Mouse (Mus musculus) adrenal gland, adult 2 months (tissue): ENCODE measurements around the gene 1600002K03Rik. TPM values are rescaled to one million over a fixed set of nuclear protein-coding genes. Genes with fewer than 3 reads are reported as not detected.

Source experiments
- polyA plus RNA-seq: library from polyadenylated mRNA; depleted of rRNA; stranded (reverse); fragments of >200 nt; gene quantifications from 2 replicates; pipeline ENCODE4 v1.2.3, GENCODE M21; 2012; rRNA removed
- total RNA-seq, 2 experiments: library from RNA; stranded (reverse); gene quantifications; 2 replicates each; pipeline ENCODE4 v1.2.3; 2021

The 1600002K03Rik gene
- total and polyA plus RNA-seq, 3 experiments, result 14.0 to 25.9 (median 21.7) TPM

Other genes starting within 250 kb of the 1600002K03Rik start
- gene Arid3a, start 245.9 kb upstream of the 1600002K03Rik start, total RNA-seq, result 1 to 10 TPM; 4.6 to 6.5 TPM
- 5.9 and 9.1 TPM in 2 replicates for gene Arid3a, start 245.9 kb upstream of the 1600002K03Rik start, polyA plus RNA-seq
- 10 to 100 TPM; 29.4 to 31.5 TPM for gene Wdr18, start 212.8 kb upstream of the 1600002K03Rik start, total RNA-seq
- gene Wdr18, start 212.8 kb upstream of the 1600002K03Rik start, polyA plus RNA-seq, result 66.1 and 66.8 TPM in 2 replicates
- under 1 TPM in 1 of 2 experiments, not detected in 1; 0.31 TPM for gene Grin3b, start 202.2 kb upstream of the 1600002K03Rik start, total RNA-seq
- gene Grin3b, start 202.2 kb upstream of the 1600002K03Rik start, polyA plus RNA-seq, result 0.09 and 0.17 TPM in 2 replicates
- gene Tmem259, start 188.6 kb upstream of the 1600002K03Rik start, total RNA-seq, result 100 to 1,000 TPM; 142 to 143 TPM
- 619 and 624 TPM in 2 replicates for gene Tmem259, start 188.6 kb upstream of the 1600002K03Rik start, polyA plus RNA-seq
- gene Cnn2, start 184.4 kb upstream of the 1600002K03Rik start, total RNA-seq, result 10 to 100 TPM; 29.5 to 50.1 TPM
- 53.0 and 58.8 TPM in 2 replicates for gene Cnn2, start 184.4 kb upstream of the 1600002K03Rik start, polyA plus RNA-seq
- 10 to 100 TPM; 18.4 to 22.9 TPM for gene Abca7, start 176.4 kb upstream of the 1600002K03Rik start, total RNA-seq
- gene Abca7, start 176.4 kb upstream of the 1600002K03Rik start, polyA plus RNA-seq, result 28.6 TPM in 2 replicates
- gene Arhgap45, start 156.3 kb upstream of the 1600002K03Rik start, total RNA-seq, result 1 to 10 TPM; 3.9 to 6.7 TPM
- 11.0 and 14.6 TPM in 2 replicates for gene Arhgap45, start 156.3 kb upstream of the 1600002K03Rik start, polyA plus RNA-seq
- 100 to 1,000 TPM in 1 of 2 experiments, 10 to 100 TPM in 1; 97.3 to 106 TPM for gene Polr2e, start 133.1 kb upstream of the 1600002K03Rik start, total RNA-seq
- gene Polr2e, start 133.1 kb upstream of the 1600002K03Rik start, polyA plus RNA-seq, result 111 and 122 TPM in 2 replicates
- gene Gpx4, start 125.8 kb upstream of the 1600002K03Rik start, total RNA-seq, result 1,000 to 10,000 TPM; 1,287 to 1,377 TPM
- 1,827 and 2,443 TPM in 2 replicates for gene Gpx4, start 125.8 kb upstream of the 1600002K03Rik start, polyA plus RNA-seq
- gene Sbno2, start 67.4 kb upstream of the 1600002K03Rik start, total RNA-seq, result 10 to 100 TPM; 38.5 to 59.3 TPM
- gene Sbno2, start 67.4 kb upstream of the 1600002K03Rik start, polyA plus RNA-seq, result 102 and 120 TPM in 2 replicates
- 100 to 1,000 TPM; 153 to 156 TPM for gene Stk11, start 57.1 kb upstream of the 1600002K03Rik start, total RNA-seq
- 151 and 159 TPM in 2 replicates for gene Stk11, start 57.1 kb upstream of the 1600002K03Rik start, polyA plus RNA-seq
- gene Atp5d, start 34.3 kb upstream of the 1600002K03Rik start, total RNA-seq, result 100 to 1,000 TPM; 654 to 778 TPM
- gene Atp5d, start 34.3 kb upstream of the 1600002K03Rik start, polyA plus RNA-seq, result 5,895 and 6,727 TPM in 2 replicates
- gene Cbarp, start 32.1 kb upstream of the 1600002K03Rik start, total RNA-seq, result 100 to 1,000 TPM in 1 of 2 experiments, 10 to 100 TPM in 1; 74.5 to 118 TPM
- gene Cbarp, start 32.1 kb upstream of the 1600002K03Rik start, polyA plus RNA-seq, result 84.3 and 84.6 TPM in 2 replicates
- gene Midn, start 24.7 kb upstream of the 1600002K03Rik start, total RNA-seq, result 100 to 1,000 TPM in 1 of 2 experiments, 10 to 100 TPM in 1; 75.8 to 115 TPM
- gene Midn, start 24.7 kb upstream of the 1600002K03Rik start, polyA plus RNA-seq, result 233 and 269 TPM in 2 replicates
- gene Cirbp, start 7.0 kb upstream of the 1600002K03Rik start, total RNA-seq, result 10 to 100 TPM; 30.6 to 77.0 TPM
- 108 and 152 TPM in 2 replicates for gene Cirbp, start 7.0 kb upstream of the 1600002K03Rik start, polyA plus RNA-seq
- gene Efna2, start 6.5 kb downstream of the 1600002K03Rik start, total RNA-seq, result 1 to 10 TPM; 1.8 to 5.2 TPM
- 10.2 and 15.6 TPM in 2 replicates for gene Efna2, start 6.5 kb downstream of the 1600002K03Rik start, polyA plus RNA-seq
- gene Mum1, start 53.5 kb downstream of the 1600002K03Rik start, total RNA-seq, result 10 to 100 TPM; 13.5 to 24.4 TPM
- gene Mum1, start 53.5 kb downstream of the 1600002K03Rik start, polyA plus RNA-seq, result 23.0 and 24.6 TPM in 2 replicates
- 100 to 1,000 TPM; 295 to 337 TPM for gene Ndufs7, start 76.2 kb downstream of the 1600002K03Rik start, total RNA-seq
- 1,122 and 1,204 TPM in 2 replicates for gene Ndufs7, start 76.2 kb downstream of the 1600002K03Rik start, polyA plus RNA-seq
- gene Gamt, start 88.1 kb downstream of the 1600002K03Rik start, total RNA-seq, result 100 to 1,000 TPM; 246 to 281 TPM
- 820 and 833 TPM in 2 replicates for gene Gamt, start 88.1 kb downstream of the 1600002K03Rik start, polyA plus RNA-seq
- 100 to 1,000 TPM in 1 of 2 experiments, 10 to 100 TPM in 1; 72.1 to 101 TPM for gene Dazap1, start 88.5 kb downstream of the 1600002K03Rik start, total RNA-seq
- 102 and 119 TPM in 2 replicates for gene Dazap1, start 88.5 kb downstream of the 1600002K03Rik start, polyA plus RNA-seq
- 1,000 to 10,000 TPM; 1,320 to 1,332 TPM for gene Rps15, start 119.5 kb downstream of the 1600002K03Rik start, total RNA-seq
- gene Rps15, start 119.5 kb downstream of the 1600002K03Rik start, polyA plus RNA-seq, result 1,020 and 1,031 TPM in 2 replicates
- gene Apc2, start 123.0 kb downstream of the 1600002K03Rik start, total RNA-seq, result 1 to 10 TPM in 1 of 2 experiments, under 1 TPM in 1; 0.72 to 3.0 TPM
- gene Apc2, start 123.0 kb downstream of the 1600002K03Rik start, polyA plus RNA-seq, result 2.5 and 4.0 TPM in 2 replicates
- 10 to 100 TPM; 21.6 to 32.5 TPM for gene 2310011J03Rik, start 147.6 kb downstream of the 1600002K03Rik start, total RNA-seq
- 57.0 and 61.7 TPM in 2 replicates for gene 2310011J03Rik, start 147.6 kb downstream of the 1600002K03Rik start, polyA plus RNA-seq
- 1 to 10 TPM; 1.8 to 3.4 TPM for gene Pcsk4, start 156.6 kb downstream of the 1600002K03Rik start, total RNA-seq
- 15.9 and 19.6 TPM in 2 replicates for gene Pcsk4, start 156.6 kb downstream of the 1600002K03Rik start, polyA plus RNA-seq
- 10 to 100 TPM; 11.1 to 15.6 TPM for gene Reep6, start 157.0 kb downstream of the 1600002K03Rik start, total RNA-seq
- 11.3 and 15.7 TPM in 2 replicates for gene Reep6, start 157.0 kb downstream of the 1600002K03Rik start, polyA plus RNA-seq
- 10 to 100 TPM in 1 of 2 experiments, 1 to 10 TPM in 1; 8.0 to 10.3 TPM for gene Adamtsl5, start 175.5 kb downstream of the 1600002K03Rik start, total RNA-seq
- gene Adamtsl5, start 175.5 kb downstream of the 1600002K03Rik start, polyA plus RNA-seq, result 35.1 and 41.5 TPM in 2 replicates
- gene Plk5, start 183.5 kb downstream of the 1600002K03Rik start, total RNA-seq, result under 1 TPM; 0.14 to 0.45 TPM
- gene Plk5, start 183.5 kb downstream of the 1600002K03Rik start, polyA plus RNA-seq, result 1.5 and 2.6 TPM in 2 replicates
- gene Mex3d, start 214.7 kb downstream of the 1600002K03Rik start, total RNA-seq, result 10 to 100 TPM; 19.2 to 19.5 TPM
- 60.7 and 61.5 TPM in 2 replicates for gene Mex3d, start 214.7 kb downstream of the 1600002K03Rik start, polyA plus RNA-seq
- gene Mbd3, start 226.6 kb downstream of the 1600002K03Rik start, total RNA-seq, result 100 to 1,000 TPM; 125 to 146 TPM
- gene Mbd3, start 226.6 kb downstream of the 1600002K03Rik start, polyA plus RNA-seq, result 158 and 165 TPM in 2 replicates
- gene Uqcr11, start 233.9 kb downstream of the 1600002K03Rik start, total RNA-seq, result 1,000 to 10,000 TPM in 1 of 2 experiments, 100 to 1,000 TPM in 1; 714 to 1,027 TPM
- 2,955 and 2,958 TPM in 2 replicates for gene Uqcr11, start 233.9 kb downstream of the 1600002K03Rik start, polyA plus RNA-seq